Mouse (Mus musculus) subcutaneous adipose tissue, adult 2 months (tissue): ENCODE measurements around the gene Colec11. TPM values are rescaled to one million over a fixed set of nuclear protein-coding genes. Genes with fewer than 3 reads are reported as not detected.

Experiments
- polyA plus RNA-seq: library from polyadenylated mRNA; depleted of rRNA; stranded (reverse); fragments of >200 nt; gene quantifications from 2 replicates; pipeline ENCODE4 v1.2.3, GENCODE M21; 2012; ENCODE audit warnings: low replicate concordance; rRNA removed

Gene Colec11
- polyA plus RNA-seq: 1.4 and 4.4 TPM in 2 replicates

GRCm38 (mm10) chr12:28623195-28623594, at the start of gene Colec11:
Gene Colec11 (minus strand): TSS chr12:28623377.

GRCm38 (mm10) chr12:28649141-28650110, 26.2 kb upstream of the Colec11 start, which contains the start of gene Rnaseh1:
Gene Rnaseh1 (plus strand): TSS chr12:28649602.

GRCm38 (mm10) chr12:28635535-28636476, 12.6 kb upstream of the Colec11 start, which contains the start of gene Rps7:
Gene Rps7 (minus strand): TSS chr12:28635953.

GRCm38 (mm10) chr12:28582423-28582822, 40.8 kb downstream of the Colec11 start, which contains the start of gene Allc:
Gene Allc (minus strand): TSS chr12:28582523.

GRCm38 (mm10) chr12:28552299-28552698, 70.9 kb downstream of the Colec11 start, which contains the start of gene Dcdc2c:
Gene Dcdc2c (minus strand): TSS chr12:28552399.

Other genes starting within 250 kb of the Colec11 start
- not detected in 2 replicates for gene Dcdc2c, start 71.0 kb downstream of the Colec11 start, polyA plus RNA-seq
- not detected in 2 replicates for gene Allc, start 40.9 kb downstream of the Colec11 start, polyA plus RNA-seq
- 172 and 431 TPM in 2 replicates for gene Rps7, start 12.6 kb upstream of the Colec11 start, polyA plus RNA-seq
- 8.8 and 15.6 TPM in 2 replicates for gene Rnaseh1, start 26.2 kb upstream of the Colec11 start, polyA plus RNA-seq
- gene Adi1, start 51.9 kb upstream of the Colec11 start, polyA plus RNA-seq: 31.9 and 34.1 TPM in 2 replicates
- 33.7 and 44.8 TPM in 2 replicates for gene Trappc12, start 127.1 kb upstream of the Colec11 start, polyA plus RNA-seq
- gene Eipr1, start 128.4 kb upstream of the Colec11 start, polyA plus RNA-seq: 36.2 and 37.5 TPM in 2 replicates